Mouse (Mus musculus) neural tube, embryonic 14.5 days (tissue): ENCODE results near the gene Msh5. TPM values are rescaled to one million over a fixed set of nuclear protein-coding genes. Genes with fewer than 3 reads are reported as not detected.
"Not testable (repeated sequence)": the region's sequence is repeated elsewhere in the genome, so short reads cannot be mapped to it uniquely, and the experiment has no call there.

Experiments
- ATAC-seq: fragments of 200-750 bp; cut with Nextera tagmentation; 2 replicates; pipeline ENCODE4 v1.8.0; 2017; ENCODE audit warnings: low read depth, mild to moderate bottlenecking, moderate TSS enrichment, moderate library complexity
- H3K27ac ChIP-seq: fragments of 300-500 bp; sonication (generic); 2 replicates; pipeline ENCODE4 v1.5.1; 2014; ENCODE audit warnings: low read depth, mild to moderate bottlenecking, control low read depth, low read length, moderate library complexity, mixed read lengths
- H3K27me3 ChIP-seq: fragments of 300-500 bp; sonication (generic); 2 replicates; pipeline ENCODE4 v1.6.1; 2014; ENCODE audit warnings: low read length; ENCODE audit not compliant: control insufficient read depth, insufficient read depth
- H3K36me3 ChIP-seq: fragments of 300-500 bp; sonication (generic); 2 replicates; pipeline ENCODE4 v1.6.1; 2014; ENCODE audit warnings: low read length, mixed read lengths; ENCODE audit not compliant: control insufficient read depth, insufficient read depth
- H3K4me1 ChIP-seq: fragments of 300-500 bp; sonication (generic); 2 replicates; pipeline ENCODE4 v1.6.1; 2014; ENCODE audit warnings: low read length; ENCODE audit not compliant: control insufficient read depth, insufficient read depth
- H3K4me2 ChIP-seq: fragments of 300-500 bp; sonication (generic); 2 replicates; pipeline ENCODE4 v1.6.1; 2014; ENCODE audit warnings: mild to moderate bottlenecking, low read depth, low read length, control low read depth
- H3K4me3 ChIP-seq: fragments of 300-500 bp; sonication (generic); 2 replicates; pipeline ENCODE4 v1.5.1; 2014; ENCODE audit warnings: low read depth, low read length, control low read depth, mixed read lengths
- H3K9ac ChIP-seq: fragments of 300-500 bp; sonication (generic); replicated peaks from 2 replicates; pipeline ENCODE4 v1.6.1; 2014; ENCODE audit warnings: low read depth, mild to moderate bottlenecking, control low read depth, low read length, mixed read lengths
- H3K9me3 ChIP-seq: fragments of 300-500 bp; sonication (generic); 2 replicates; pipeline ENCODE4 v1.6.1; 2016; ENCODE audit warnings: low read length; ENCODE audit not compliant: control insufficient read depth
- WGBS: fragments of 180-500 bp; shearing (Covaris S2); extraction: QIAGEN DNeasy Blood & Tissue Kit; methylation state at CpG from one replicate; pipeline ENCODE4 v1.1.7; 2014; 5-methylcytosine and 5-hydroxymethylcytosine counted together
- polyA plus RNA-seq: library from polyadenylated mRNA; unstranded; fragments of >200 nt; fragmentation: Nextera tagmentation; extraction: Ambion mirVana; gene quantifications from 2 replicates; pipeline ENCODE4 v1.2.1, GENCODE M21; 2014

Gene Msh5
- polyA plus RNA-seq, 1 experiment from 2014 or later = 2.2 TPM

DNA sequence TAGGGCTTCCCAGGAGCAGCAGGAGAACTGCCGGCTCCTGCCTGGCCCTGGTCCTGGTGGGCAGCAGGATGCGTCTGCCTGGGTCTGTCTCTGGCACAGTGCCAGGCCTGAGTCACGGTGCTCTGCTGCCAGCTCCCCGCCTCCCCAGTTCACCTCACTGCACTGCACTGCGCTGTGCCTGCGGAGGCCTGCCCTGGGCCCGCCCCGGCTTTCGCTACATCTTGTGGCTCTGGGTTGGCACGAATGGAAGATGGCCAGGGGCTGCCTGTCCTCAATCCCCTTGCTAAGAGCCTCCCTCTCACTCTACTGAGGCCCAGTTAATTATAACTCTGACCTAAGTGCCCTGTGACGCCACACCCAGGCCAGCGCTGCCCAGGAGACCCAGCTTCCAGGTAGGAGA, 30.2 kb downstream of the Msh5 start, which contains the start of gene Vwa7:
Gene Vwa7 (plus strand): TSS at position 204 of the 400 bp plus-strand sequence.
- Histone ChIP-seq H3K4me1 (no peaks in the 10 kb centered on the region), H3K4me2 (no peak within 1 kb of the TSS), H3K27ac (no peak within 1 kb of the TSS), H3K9ac (no peak within 1 kb of the TSS), H3K4me3 (no peak within 1 kb of the TSS), H3K9me3 (no peaks in the 10 kb centered on the region), H3K27me3 (no peaks in the 10 kb centered on the region), H3K36me3 (peaks cover 49% of the 10 kb centered on the region)
- peak; percentile 73; the same call in 1 of the 2 replicates for ATAC-seq
- WGBS = 59% methylated on average over 12 of the region's 12 CpGs

DNA sequence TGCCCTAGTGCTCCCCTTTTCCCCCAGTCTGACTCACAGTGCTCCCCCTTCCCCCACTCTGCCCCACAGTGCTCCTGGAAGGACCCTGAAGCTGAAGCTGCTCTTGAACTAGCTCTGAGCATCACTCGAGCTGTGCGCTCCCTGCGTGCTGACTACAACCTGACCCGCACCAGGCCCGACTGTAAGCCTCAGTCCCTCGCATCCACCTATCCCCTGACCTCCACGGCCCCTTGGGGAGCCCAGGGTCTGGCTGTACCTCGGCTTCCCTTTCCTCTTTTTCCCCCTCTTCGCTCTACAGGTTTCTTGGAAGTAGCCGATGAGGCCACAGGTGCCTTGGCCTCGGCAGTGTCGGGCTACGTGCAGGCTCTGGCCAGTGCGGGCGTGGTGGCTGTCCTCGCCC, 31.2 kb downstream of the Msh5 start:
- H3K9me3 ChIP-seq = no peaks in the 10 kb centered on the region
- no peak overlapping the region for H3K27ac ChIP-seq
- H3K4me2 ChIP-seq = no peak overlapping the region
- no peaks in the 10 kb centered on the region for H3K27me3 ChIP-seq
- no peaks in the 10 kb centered on the region for H3K4me1 ChIP-seq
- peaks cover 60% of the 10 kb centered on the region for H3K36me3 ChIP-seq
- no peak overlapping the region for H3K9ac ChIP-seq
- no peak overlapping the region for H3K4me3 ChIP-seq
- 95% methylated on average over 16 of the region's 16 CpGs for WGBS
- no peak for ATAC-seq

GRCm38 (mm10) chr17:35013221-35013620, 33.3 kb downstream of the Msh5 start:
- Histone ChIP-seq H3K9me3 (no peaks in the 10 kb centered on the region), H3K4me3 (no peak overlapping the region), H3K4me2 (no peak overlapping the region), H3K9ac (no peak overlapping the region), H3K27me3 (no peaks in the 10 kb centered on the region), H3K27ac (no peak overlapping the region), H3K36me3 (peaks cover 65% of the 10 kb centered on the region), H3K4me1 (no peaks in the 10 kb centered on the region)
- no peak for ATAC-seq
- 96% methylated on average over 6 of the region's 6 CpGs for WGBS

DNA sequence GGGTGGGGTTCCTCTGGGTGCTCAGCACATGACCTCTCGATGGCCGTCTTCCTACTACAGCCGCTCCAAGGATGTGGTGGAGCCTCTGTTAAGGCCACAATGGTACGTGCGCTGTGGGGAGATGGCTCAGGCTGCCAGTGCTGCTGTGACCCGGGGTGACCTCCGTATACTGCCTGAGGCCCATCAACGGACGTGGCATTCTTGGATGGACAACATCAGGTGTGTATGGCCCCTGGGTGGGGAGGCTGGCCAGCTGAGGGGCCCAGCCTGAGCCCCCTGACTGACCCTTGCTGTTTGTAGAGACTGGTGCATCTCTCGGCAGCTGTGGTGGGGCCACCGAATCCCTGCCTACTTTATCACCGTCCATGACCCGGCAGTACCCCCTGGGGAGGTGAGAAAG, 34.1 kb downstream of the Msh5 start:
- Histone ChIP-seq H3K4me3 (no peak overlapping the region), H3K9ac (no peak overlapping the region), H3K4me2 (no peak overlapping the region), H3K36me3 (peaks cover 70% of the 10 kb centered on the region), H3K27ac (no peak overlapping the region), H3K9me3 (no peaks in the 10 kb centered on the region), H3K4me1 (no peaks in the 10 kb centered on the region), H3K27me3 (no peaks in the 10 kb centered on the region)
- WGBS = 88% methylated on average over 13 of the region's 13 CpGs
- no peak for ATAC-seq

GRCm38 (mm10) chr17:35011440-35011839, 35.1 kb downstream of the Msh5 start:
- no peaks in the 10 kb centered on the region for H3K4me1 ChIP-seq
- H3K27me3 ChIP-seq = no peaks in the 10 kb centered on the region
- H3K27ac ChIP-seq = no peak overlapping the region
- no peak overlapping the region for H3K4me3 ChIP-seq
- no peaks in the 10 kb centered on the region for H3K9me3 ChIP-seq
- H3K36me3 ChIP-seq = peaks cover 71% of the 10 kb centered on the region
- H3K9ac ChIP-seq = no peak overlapping the region
- H3K4me2 ChIP-seq = no peak overlapping the region
- 95% methylated on average over 8 of the region's 8 CpGs for WGBS
- ATAC-seq = no peak

DNA sequence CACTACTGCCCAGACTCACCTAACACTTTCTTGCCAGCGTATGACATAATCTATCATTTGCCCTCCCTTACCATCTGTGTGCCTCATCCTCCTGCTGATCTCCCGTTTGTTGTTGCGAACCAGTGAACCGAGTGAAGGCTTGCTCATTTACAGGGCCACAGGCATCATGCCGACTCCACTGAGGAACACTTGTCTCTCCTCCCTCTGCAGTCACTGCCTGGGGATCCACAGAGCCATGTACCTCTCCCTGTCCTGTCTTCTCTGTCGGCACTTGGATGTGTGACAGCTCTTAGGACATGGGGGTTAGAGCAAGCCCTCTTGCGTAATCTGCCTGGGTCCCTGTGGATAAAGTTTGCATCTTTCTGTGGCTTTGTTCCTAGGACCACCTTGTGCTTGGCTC, 37.0 kb downstream of the Msh5 start:
- no peaks in the 10 kb centered on the region for H3K27me3 ChIP-seq
- no peaks in the 10 kb centered on the region for H3K4me1 ChIP-seq
- H3K9me3 ChIP-seq = no peaks in the 10 kb centered on the region
- H3K27ac ChIP-seq = no peak overlapping the region
- WGBS = 86% methylated on average over 7 of the region's 7 CpGs
- H3K9ac ChIP-seq = no peak overlapping the region
- no peak overlapping the region for H3K4me3 ChIP-seq
- no peak overlapping the region for H3K4me2 ChIP-seq
- ATAC-seq = no peak
- H3K36me3 ChIP-seq = peaks cover 67% of the 10 kb centered on the region

DNA sequence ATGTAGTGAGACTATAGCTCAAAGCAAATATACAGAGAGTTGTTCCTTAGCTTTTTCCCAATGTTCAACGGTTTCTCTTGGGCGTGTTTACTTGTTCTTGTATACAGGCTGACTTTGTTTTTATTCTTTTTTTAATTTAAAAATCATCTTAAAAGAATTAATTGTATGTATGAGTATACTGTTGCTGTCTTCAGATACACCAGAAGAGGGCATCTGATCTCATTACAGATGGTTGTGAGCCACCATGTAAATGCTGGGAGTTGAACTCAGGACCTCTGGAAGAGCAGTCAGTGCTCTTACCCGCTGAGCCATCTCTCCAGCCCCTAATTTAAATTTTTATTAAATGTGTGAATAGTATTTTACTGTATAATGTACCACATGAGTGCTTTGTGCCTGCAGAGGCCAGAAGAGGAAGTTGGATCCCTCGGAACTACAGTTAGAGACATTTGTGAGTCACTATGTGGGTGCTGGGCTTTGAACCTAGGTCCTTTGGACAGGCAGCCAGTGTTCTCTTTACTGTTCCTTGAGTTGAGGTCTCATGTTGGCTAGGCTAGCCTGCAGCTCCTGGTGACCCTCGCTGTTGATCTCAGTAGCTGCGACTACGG, 39.1 kb downstream of the Msh5 start:
- peaks cover 8% of the 10 kb centered on the region for H3K4me1 ChIP-seq
- WGBS = 97% methylated on average over 7 of the region's 7 CpGs
- no peak overlapping the region for H3K9ac ChIP-seq
- no peak overlapping the region for H3K27ac ChIP-seq
- H3K4me2 ChIP-seq = no peak overlapping the region
- no peak for ATAC-seq
- no peaks in the 10 kb centered on the region for H3K27me3 ChIP-seq
- peaks cover 46% of the 10 kb centered on the region for H3K36me3 ChIP-seq
- no peak overlapping the region for H3K4me3 ChIP-seq
- no peaks in the 10 kb centered on the region for H3K9me3 ChIP-seq

DNA sequence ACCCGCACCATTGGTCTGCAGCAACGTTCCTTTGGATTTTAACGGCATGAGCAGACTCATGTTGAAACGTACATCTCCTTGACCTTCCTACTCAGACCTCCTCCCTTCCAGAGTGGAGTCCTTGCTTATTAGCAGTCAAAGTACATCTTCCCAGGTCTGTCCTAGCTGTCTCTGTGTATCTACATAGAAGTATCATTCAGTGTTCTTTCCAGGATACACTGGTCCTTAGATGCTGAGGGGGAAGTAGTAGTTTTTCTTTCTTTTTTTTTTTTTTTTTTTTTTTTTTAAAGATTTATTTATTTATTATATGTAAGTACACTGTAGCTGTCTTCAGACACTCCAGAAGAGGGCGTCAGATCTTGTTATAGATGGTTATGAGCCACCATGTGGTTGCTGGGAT, 40.6 kb downstream of the Msh5 start:
- H3K36me3 ChIP-seq = peaks cover 31% of the 10 kb centered on the region
- ATAC-seq = not testable (repeated sequence)

GRCm38 (mm10) chr17:35005158-35005557, 41.4 kb downstream of the Msh5 start:
- no peaks in the 10 kb centered on the region for H3K27me3 ChIP-seq
- H3K9ac ChIP-seq = no peak overlapping the region
- H3K36me3 ChIP-seq = peaks cover 24% of the 10 kb centered on the region
- no peak overlapping the region for H3K4me3 ChIP-seq
- no peak overlapping the region for H3K27ac ChIP-seq
- peaks cover 17% of the 10 kb centered on the region for H3K4me1 ChIP-seq
- H3K4me2 ChIP-seq = no peak overlapping the region
- no peak for ATAC-seq
- 90% methylated on average over 10 of the region's 10 CpGs for WGBS
- H3K9me3 ChIP-seq = no peaks in the 10 kb centered on the region

More for the DNA sequence above, 40.6 kb downstream of the Msh5 start:
- 98% methylated on average over 4 of the region's 5 CpGs for WGBS
- H3K9ac ChIP-seq, H3K4me2 ChIP-seq, H3K27me3 ChIP-seq, H3K9me3 ChIP-seq, H3K27ac ChIP-seq, H3K4me3 ChIP-seq: not testable (repeated sequence)
- peaks cover 17% of the 10 kb centered on the region for H3K4me1 ChIP-seq
